Mouse (Mus musculus) thymus, adult 2 months (tissue): ENCODE measurements around the gene Ifi213. TPM values are rescaled to one million over a fixed set of nuclear protein-coding genes. Genes with fewer than 3 reads are reported as not detected.
"Not testable (repeated sequence)": the region's sequence is repeated elsewhere in the genome, so short reads cannot be mapped to it uniquely, and the experiment has no call there.

Source experiments
- DNase-seq: peaks from one replicate; pipeline ENCODE4 v3.0.0; 2021
- H3K27ac ChIP-seq: fragments of 200-500 bp; 2 replicates; pipeline ENCODE4 v1.5.1; 2012; ENCODE audit warnings: low read length, control low read depth; ENCODE audit not compliant: control insufficient read depth, insufficient read depth
- H3K27me3 ChIP-seq: fragments of 200-500 bp; 2 replicates; pipeline ENCODE4 v1.6.1; 2012; ENCODE audit warnings: mild to moderate bottlenecking, low read length, moderate library complexity, mixed read lengths; ENCODE audit not compliant: control insufficient read depth, insufficient read depth
- H3K36me3 ChIP-seq: fragments of 200-500 bp; 2 replicates; pipeline ENCODE4 v1.6.1; 2012; ENCODE audit warnings: mild to moderate bottlenecking, low read length, moderate library complexity; ENCODE audit not compliant: control insufficient read depth, insufficient read depth
- H3K4me1 ChIP-seq: fragments of 200-500 bp; replicated peaks from 2 replicates; pipeline ENCODE4 v1.6.1; 2012; ENCODE audit warnings: low read length; ENCODE audit not compliant: control insufficient read depth, insufficient read depth
- H3K4me3 ChIP-seq: fragments of 200-500 bp; 2 replicates; pipeline ENCODE4 v1.5.1; 2012; ENCODE audit warnings: mild to moderate bottlenecking, low read length, control low read depth, moderate library complexity; ENCODE audit not compliant: control insufficient read depth, insufficient read depth
- CTCF ChIP-seq: fragments of 200-500 bp; IDR thresholded peaks from 2 replicates; pipeline ENCODE4 v1.5.1; 2012; ENCODE audit warnings: mild to moderate bottlenecking, control low read depth, low read length, moderate library complexity, borderline replicate concordance; ENCODE audit not compliant: control insufficient read depth, poor library complexity, insufficient read depth; ENCODE audit errors: extremely low read depth
- POLR2A ChIP-seq: fragments of 200-500 bp; IDR thresholded peaks from 2 replicates; pipeline ENCODE4 v1.6.1; 2012; ENCODE audit warnings: mild to moderate bottlenecking, low read length, control low read depth, moderate library complexity; ENCODE audit not compliant: control insufficient read depth, poor library complexity, insufficient read depth; ENCODE audit errors: extremely low read depth
- WGBS: fragments of 180-500 bp; shearing (Covaris S2); methylation state at CpG from one replicate; pipeline ENCODE4 v1.1.7; 2018; 5-methylcytosine and 5-hydroxymethylcytosine counted together
- polyA plus RNA-seq: library from polyadenylated mRNA; depleted of rRNA; stranded (reverse); fragments of >200 nt; gene quantifications from 2 replicates; pipeline ENCODE4 v1.2.3, GENCODE M21; 2012; rRNA removed

Gene Ifi213
- polyA plus RNA-seq, result 22.3 and 23.3 TPM in 2 replicates

- not testable (repeated sequence) for H3K4me3 ChIP-seq, H3K27me3 ChIP-seq, DNase-seq, H3K27ac ChIP-seq, H3K36me3 ChIP-seq, H3K4me1 ChIP-seq
- WGBS, result 23% methylated on average over 3 of the region's 3 CpGs
Observed at GRCm38 (mm10) chr1:173598838-173599494, at the start of gene Ifi213. Gene Ifi213 (minus strand): TSS chr1:173599274.

DNA sequence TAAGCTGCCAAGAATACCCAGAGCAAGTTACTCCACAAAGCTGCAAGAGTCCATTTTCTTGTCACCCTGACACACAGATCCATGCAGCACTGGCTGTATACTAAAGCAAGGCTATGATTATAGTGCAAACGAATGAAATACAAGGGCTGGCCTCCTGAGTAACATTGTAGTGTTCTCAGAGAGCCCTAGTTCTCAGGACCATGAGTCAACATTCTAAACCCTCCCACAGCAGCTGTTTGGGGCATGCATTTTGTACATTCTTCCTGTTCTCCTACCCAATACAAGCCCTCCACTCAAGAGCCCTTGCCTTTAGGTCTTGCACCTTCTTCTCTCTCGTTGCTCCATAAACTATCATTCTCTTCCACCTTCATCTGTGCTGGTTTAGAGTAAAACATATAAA, 46.3 kb upstream of the Ifi213 start:
- no peak for DNase-seq
- Histone ChIP-seq H3K27me3 (no peaks in the 10 kb centered on the region), H3K36me3 (no peaks in the 10 kb centered on the region), H3K4me1 (no peaks in the 10 kb centered on the region), H3K27ac (no peak overlapping the region), H3K4me3 (no peak overlapping the region)
- TF ChIP-seq CTCF (no peak), POLR2A (no peak)
- WGBS, result 87% methylated on average over 2 of the region's 2 CpGs

GRCm38 (mm10) chr1:173633969-173634645, 35.0 kb upstream of the Ifi213 start:
- TF ChIP-seq POLR2A, result no peak
- TF ChIP-seq CTCF, result no peak

GRCm38 (mm10) chr1:173630622-173631021, 31.5 kb upstream of the Ifi213 start, which contains the start of gene Ifi209:
Gene Ifi209 (plus strand): TSS chr1:173630917.
- H3K27me3 ChIP-seq, H3K4me1 ChIP-seq, H3K36me3 ChIP-seq: not testable (repeated sequence)
- WGBS, result 1% methylated on average over 2 of the region's 2 CpGs
- peak; percentile 45 for DNase-seq
- Histone ChIP-seq H3K27ac (peak within 1 kb of the TSS; percentile 82), H3K4me3 (peak within 1 kb of the TSS; percentile 5; the same call in 1 of the 2 replicates)

More at GRCm38 (mm10) chr1:173633969-173634645, 35.0 kb upstream of the Ifi213 start:
- Histone ChIP-seq H3K27me3 (no peaks in the 10 kb centered on the region), H3K36me3 (no peaks in the 10 kb centered on the region), H3K4me3 (no peak overlapping the region), H3K27ac (no peak overlapping the region), H3K4me1 (peaks cover 2% of the 10 kb centered on the region; the same call in 1 of the 2 replicates)
- DNase-seq, result no peak
- 43% methylated on average over 5 of the region's 5 CpGs for WGBS

GRCm38 (mm10) chr1:173626686-173627085, 27.6 kb upstream of the Ifi213 start:
- no peaks in the 10 kb centered on the region for H3K27me3 ChIP-seq
- no peaks in the 10 kb centered on the region for H3K4me1 ChIP-seq
- no peak for DNase-seq
- H3K4me3 ChIP-seq, result no peak overlapping the region
- no peaks in the 10 kb centered on the region for H3K36me3 ChIP-seq
- 53% methylated on average over 2 of the region's 2 CpGs for WGBS
- no peak for TF ChIP-seq CTCF
- no peak for TF ChIP-seq POLR2A
- H3K27ac ChIP-seq, result no peak overlapping the region

GRCm38 (mm10) chr1:173624052-173624451, 25.0 kb upstream of the Ifi213 start:
- Histone ChIP-seq H3K27me3 (no peaks in the 10 kb centered on the region), H3K4me1 (no peaks in the 10 kb centered on the region), H3K36me3 (no peaks in the 10 kb centered on the region), H3K4me3 (no peak overlapping the region), H3K27ac (no peak overlapping the region)
- no peak for DNase-seq
- 71% methylated on average over 2 of the region's 2 CpGs for WGBS
- TF ChIP-seq CTCF, result no peak
- TF ChIP-seq POLR2A, result no peak

DNA sequence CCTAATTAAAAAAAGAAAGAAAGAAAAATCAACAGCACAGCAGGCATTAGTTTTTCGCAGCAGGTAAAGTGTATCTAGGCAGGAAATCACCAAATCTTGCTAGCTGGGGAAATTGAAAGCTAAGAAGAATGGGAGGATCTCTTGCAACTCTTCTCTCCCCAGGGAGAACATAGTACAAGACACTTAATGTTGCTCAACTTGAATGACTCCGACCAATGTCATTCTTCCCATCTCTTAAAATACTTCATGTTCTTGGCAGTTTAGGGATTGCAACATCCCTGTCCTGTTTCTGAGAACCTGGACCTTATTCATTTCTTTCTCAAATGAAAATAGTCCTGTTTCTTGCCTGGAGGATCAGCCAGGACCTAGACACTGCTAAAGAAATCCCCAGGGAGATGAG, 23.1 kb upstream of the Ifi213 start:
- not testable (repeated sequence) for DNase-seq, H3K4me1 ChIP-seq, H3K27ac ChIP-seq, H3K27me3 ChIP-seq, H3K4me3 ChIP-seq, H3K36me3 ChIP-seq
- WGBS, result 86% methylated on average over 2 of the region's 2 CpGs

- H3K27ac ChIP-seq, H3K36me3 ChIP-seq, H3K4me3 ChIP-seq, DNase-seq, H3K4me1 ChIP-seq, H3K27me3 ChIP-seq: not testable (repeated sequence)
- 93% methylated on average over 3 of the region's 3 CpGs for WGBS
Observed at GRCm38 (mm10) chr1:173610291-173610690, 11.2 kb upstream of the Ifi213 start.

DNA sequence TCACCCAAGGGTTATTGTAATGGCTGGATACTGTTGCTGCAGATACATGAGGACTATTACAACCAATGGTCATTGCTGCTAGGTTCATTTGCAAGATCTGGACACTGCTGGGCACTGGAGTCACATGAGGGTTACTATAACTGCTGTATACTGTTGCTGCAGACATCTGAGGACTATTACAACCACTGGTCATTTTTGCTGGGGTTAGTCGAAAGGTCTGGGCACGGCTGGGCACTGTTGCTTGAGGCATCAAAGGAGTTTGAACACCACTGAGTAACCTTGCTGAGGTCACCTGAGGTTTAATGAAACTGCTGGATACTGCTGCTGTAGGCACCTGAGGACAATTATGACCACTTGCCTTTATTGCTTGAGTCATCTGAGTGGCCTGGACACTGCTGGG, 9.4 kb downstream of the Ifi213 start:
- not testable (repeated sequence) for DNase-seq, H3K27me3 ChIP-seq, H3K36me3 ChIP-seq, H3K4me3 ChIP-seq, H3K27ac ChIP-seq, H3K4me1 ChIP-seq
- WGBS, result 97% methylated on average over 2 of the region's 2 CpGs
